ENCODE assay signal across 46 mouse cellular contexts in genomic region chr1:88015371-88015770, GRCm38 (mm10). TPM values are rescaled to one million over a fixed set of nuclear protein-coding genes. Genes with fewer than 3 reads are reported as not detected.
"Had no signal": no experiment of that assay in that cellular context is flagged by ENCODE, and none has a peak within 500 bp of the region (broad histone marks: within the 10 kb centered on the region; RNA-seq: fewer than 3 reads in every experiment).

No protein-coding gene starts in this region.

- H3K27ac ChIP-seq: left cerebral cortex, adult 2 months; limb, embryonic 10.5 days; limb, embryonic 12.5 days; limb, embryonic 13.5 days; limb, embryonic 15.5 days; liver, embryonic 12.5 days; liver, embryonic 13.5 days; liver, embryonic 14.5 days; liver, embryonic 15.5 days; lung, embryonic 15.5 days; macrophage; midbrain, embryonic 10.5 days; midbrain, embryonic 12.5 days; midbrain, embryonic 13.5 days; midbrain, embryonic 15.5 days; neural tube, embryonic 12.5 days had no signal

- ATAC-seq: liver, embryonic 12.5 days; liver, postnatal 0 days; lung, postnatal 0 days; midbrain, embryonic 13.5 days; midbrain, embryonic 15.5 days; midbrain, embryonic 16.5 days had no signal

- DNase-seq: left cerebral cortex, postnatal 4 days; liver; liver, embryonic 13.5 days; liver, postnatal 0 days; lung, adult 18-20 months; lung, adult 2 months; lung, embryonic 14.5 days; lung, postnatal 10 days; lung, postnatal 14 days; lung, postnatal 36 days; lung, postnatal 4 days; midbrain, embryonic 14.5 days had no signal

- H3K4me1 ChIP-seq: limb, embryonic 10.5 days; limb, embryonic 12.5 days; limb, embryonic 13.5 days; limb, embryonic 15.5 days; liver, embryonic 12.5 days; liver, embryonic 13.5 days; liver, embryonic 15.5 days; lung, embryonic 15.5 days; megakaryocyte, embryonic 14.5 days; midbrain, embryonic 10.5 days; midbrain, embryonic 12.5 days; midbrain, embryonic 13.5 days; midbrain, embryonic 15.5 days; neural tube, embryonic 12.5 days had no signal

- H3K27me3 ChIP-seq: limb, embryonic 12.5 days; limb, embryonic 13.5 days; limb, embryonic 15.5 days; liver, embryonic 12.5 days; liver, embryonic 13.5 days; liver, embryonic 15.5 days; lung, embryonic 15.5 days; megakaryocyte, embryonic 14.5 days; midbrain, embryonic 12.5 days; midbrain, embryonic 13.5 days; midbrain, embryonic 15.5 days; neural tube, embryonic 12.5 days had no signal

- H3K36me3 ChIP-seq: limb, embryonic 10.5 days; limb, embryonic 12.5 days; limb, embryonic 13.5 days; limb, embryonic 15.5 days; liver, embryonic 12.5 days; liver, embryonic 13.5 days; liver, embryonic 15.5 days; lung, embryonic 15.5 days; midbrain, embryonic 10.5 days; midbrain, embryonic 12.5 days; midbrain, embryonic 13.5 days; midbrain, embryonic 15.5 days; neural tube, embryonic 12.5 days had no signal

- H3K4me3 ChIP-seq: left cerebral cortex, adult 2 months; limb, embryonic 10.5 days; limb, embryonic 12.5 days; limb, embryonic 13.5 days; limb, embryonic 15.5 days; liver, embryonic 12.5 days; liver, embryonic 13.5 days; liver, embryonic 15.5 days; lung, embryonic 15.5 days; megakaryocyte, embryonic 14.5 days; midbrain, embryonic 10.5 days; midbrain, embryonic 12.5 days; midbrain, embryonic 13.5 days; midbrain, embryonic 15.5 days; myocyte; neural tube, embryonic 12.5 days had no signal

- H3K9me3 ChIP-seq: limb, embryonic 15.5 days; liver, embryonic 13.5 days; liver, embryonic 15.5 days; lung, embryonic 15.5 days; midbrain, embryonic 12.5 days; midbrain, embryonic 13.5 days had no signal

- H3K4me2 ChIP-seq: limb, embryonic 12.5 days; limb, embryonic 13.5 days; limb, embryonic 15.5 days; liver, embryonic 12.5 days; liver, embryonic 13.5 days; liver, embryonic 15.5 days; lung, embryonic 14.5 days; lung, embryonic 15.5 days; midbrain, embryonic 11.5 days; midbrain, embryonic 12.5 days; midbrain, embryonic 13.5 days; midbrain, embryonic 15.5 days; neural tube, embryonic 12.5 days had no signal

- H3K9ac ChIP-seq: limb, embryonic 12.5 days; limb, embryonic 13.5 days; limb, embryonic 15.5 days; liver, embryonic 12.5 days; liver, embryonic 13.5 days; liver, embryonic 14.5 days; liver, embryonic 15.5 days; liver, postnatal 0 days; lung, embryonic 14.5 days; lung, embryonic 15.5 days; midbrain, embryonic 12.5 days; midbrain, embryonic 13.5 days; midbrain, embryonic 15.5 days; neural tube, embryonic 12.5 days had no signal

RNA-seq across cellular contexts. Expression of gene Ugt1a10, which starts 39.8 kb away (rescaled TPM):
- total RNA-seq: left cerebral cortex, adult 2 months; left cerebral cortex, adult 8-10 months; left cerebral cortex, postnatal 10 days; left cerebral cortex, postnatal 14 days; left cerebral cortex, postnatal 25 days; left cerebral cortex, postnatal 36 days; left cerebral cortex, postnatal 4 days; megakaryocyte progenitor cell, adult 5-6 weeks; megakaryocyte, adult 5-6 weeks; megakaryocyte-erythroid progenitor cell, adult 5-6 weeks; midbrain, postnatal 0 days; monocyte, adult 5-6 weeks had no signal
- polyA plus RNA-seq: limb, embryonic 10.5 days; limb, embryonic 11.5 days; limb, embryonic 12.5 days; limb, embryonic 13.5 days; limb, embryonic 14.5 days; limb, embryonic 15.5 days; liver, embryonic 12.5 days; liver, embryonic 13.5 days; liver, embryonic 14.5 days; liver, embryonic 15.5 days; lung, adult 2 months; lung, embryonic 14.5 days; lung, embryonic 16.5 days; lung, postnatal 0 days; macrophage; midbrain, embryonic 10.5 days; midbrain, embryonic 11.5 days; midbrain, embryonic 12.5 days; midbrain, embryonic 13.5 days; midbrain, embryonic 14.5 days; midbrain, embryonic 15.5 days; midbrain, embryonic 16.5 days; midbrain, postnatal 0 days; myocyte; neural tube, embryonic 11.5 days; neural tube, embryonic 12.5 days had no signal

RNA-seq across cellular contexts. Expression of gene Ugt1a9, which starts 55.2 kb away (rescaled TPM):
- total RNA-seq: left cerebral cortex, adult 2 months; left cerebral cortex, adult 8-10 months; left cerebral cortex, postnatal 10 days; left cerebral cortex, postnatal 14 days; left cerebral cortex, postnatal 25 days; left cerebral cortex, postnatal 36 days; left cerebral cortex, postnatal 4 days; megakaryocyte progenitor cell, adult 5-6 weeks; megakaryocyte, adult 5-6 weeks; midbrain, postnatal 0 days; monocyte, adult 5-6 weeks had no signal
- polyA plus RNA-seq: limb, embryonic 10.5 days; limb, embryonic 11.5 days; limb, embryonic 12.5 days; limb, embryonic 13.5 days; limb, embryonic 14.5 days; limb, embryonic 15.5 days; lung, embryonic 14.5 days; lung, embryonic 15.5 days; lung, embryonic 16.5 days; midbrain, embryonic 10.5 days; midbrain, embryonic 11.5 days; midbrain, embryonic 12.5 days; midbrain, embryonic 13.5 days; midbrain, embryonic 14.5 days; midbrain, embryonic 15.5 days; midbrain, embryonic 16.5 days; midbrain, postnatal 0 days; myocyte; neural tube, embryonic 11.5 days; neural tube, embryonic 12.5 days had no signal
